Mouse (Mus musculus): Measurements from ENCODE around the gene Strbp. TPM values are rescaled to one million over a fixed set of nuclear protein-coding genes. Genes with fewer than 3 reads are reported as not detected.
"Not testable (repeated sequence)": the region's sequence is repeated elsewhere in the genome, so short reads cannot be mapped to it uniquely, and the experiment has no call there.

Strbp gene
- polyA plus RNA-seq, 1 experiment from 2014 or later: 30.2 TPM

DNA sequence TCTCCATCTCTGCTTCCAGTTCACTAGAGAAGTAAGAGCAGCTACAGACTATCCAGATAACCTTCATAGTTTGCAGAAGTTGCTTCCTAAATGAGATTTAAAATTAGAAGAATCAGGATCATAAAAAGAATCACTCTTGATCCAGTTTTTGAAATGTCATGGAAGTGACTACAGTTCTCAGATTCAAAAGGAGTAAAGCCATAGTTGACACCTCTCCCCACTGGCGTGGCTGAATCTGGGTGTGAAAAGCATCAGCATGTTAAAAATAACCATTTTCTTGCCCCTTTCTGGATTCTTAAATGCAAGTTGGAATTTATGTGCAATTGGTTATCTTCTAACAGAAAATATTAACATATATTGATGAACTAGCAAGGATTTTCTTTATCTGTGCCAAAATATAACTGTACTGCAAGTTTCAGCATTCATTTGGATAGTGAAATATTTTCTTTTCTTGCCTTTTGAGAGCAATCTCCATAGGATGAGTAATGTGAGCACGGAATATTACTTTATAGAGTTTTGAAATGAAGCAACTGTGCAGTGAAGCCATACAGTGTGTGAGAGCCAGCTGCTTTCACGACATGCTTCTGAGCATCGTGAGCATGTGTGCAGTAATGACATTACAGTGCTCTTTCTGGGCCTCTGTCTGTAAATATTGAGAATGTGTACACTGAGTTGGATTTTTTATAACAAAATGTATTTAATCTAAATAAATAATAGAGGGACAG lies 184.9 kb downstream of the Strbp start:
- Histone ChIP-seq H3K4me1 (ENCODE audit: control insufficient read depth in 2 of 2, insufficient read depth in 2 of 2, low read length in 2 of 2) (peaks cover 2 to 12% of the 10 kb centered on the region in 2 experiments; a peak in 3 of 4 replicates), H3K4me2 (ENCODE audit: low read length) (no peak overlapping the region), H3K4me3 (ENCODE audit: control insufficient read depth in 1 of 2, insufficient read depth in 1 of 2, low read depth in 1 of 2, low read length in 2 of 2) (no peak overlapping the region), H3K9ac (ENCODE audit: low read length) (no peak overlapping the region), H3K36me3 (ENCODE audit: control insufficient read depth, insufficient read depth, low read length) (peaks cover 18% of the 10 kb centered on the region), H3K27ac (replicated peaks in 1 of 2; ENCODE audit: control insufficient read depth in 1 of 2, insufficient read depth in 1 of 2, low read depth in 2 of 2, low read length in 2 of 2) (no peak overlapping the region), H3K9me3 (ENCODE audit: control insufficient read depth, low read length) (no peaks in the 10 kb centered on the region), H3K27me3 (ENCODE audit: control insufficient read depth, insufficient read depth, low read length) (no peaks in the 10 kb centered on the region)
- no peak for ATAC-seq (ENCODE audit: insufficient number of reproducible peaks, insufficient read depth, low FRiP score, low read depth)
- 91% methylated on average over 4 of the region's 4 CpGs for WGBS

DNA sequence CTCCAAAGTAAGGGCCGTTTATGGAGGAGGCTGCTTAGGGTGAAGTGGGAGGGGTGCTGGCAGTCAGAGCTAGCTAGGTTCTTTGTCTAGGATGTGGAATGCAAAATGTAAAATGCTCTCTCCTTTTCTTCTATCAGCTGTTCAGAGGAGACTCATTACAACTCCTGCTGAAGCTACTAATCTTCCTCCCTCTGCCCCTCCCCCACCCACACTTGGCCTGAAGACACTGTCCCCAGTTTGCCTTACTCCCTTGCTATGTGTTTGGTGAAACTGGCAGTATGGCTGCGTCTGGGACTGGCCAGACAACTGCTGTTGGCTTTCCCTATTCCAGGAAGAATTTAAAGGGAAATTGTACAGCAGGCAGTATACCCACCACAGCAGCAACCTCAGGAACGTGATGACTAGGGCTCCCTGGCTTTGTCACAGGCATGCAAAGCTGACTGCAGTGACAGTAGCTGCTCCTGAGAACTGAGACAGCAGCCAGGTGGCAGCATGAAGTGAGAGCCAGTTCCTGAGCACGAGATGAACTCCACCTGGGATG lies 186.7 kb downstream of the Strbp start:
- Histone ChIP-seq H3K27me3 (ENCODE audit: control insufficient read depth, insufficient read depth, low read length) (no peaks in the 10 kb centered on the region), H3K4me3 (ENCODE audit: control insufficient read depth in 1 of 2, insufficient read depth in 1 of 2, low read depth in 1 of 2, low read length in 2 of 2) (peak overlapping the region in 1 of 2 experiments; percentile 24; a peak in 1 of 4 replicates), H3K36me3 (ENCODE audit: control insufficient read depth, insufficient read depth, low read length) (peaks cover 23% of the 10 kb centered on the region), H3K4me2 (ENCODE audit: low read length) (no peak overlapping the region), H3K9me3 (ENCODE audit: control insufficient read depth, low read length) (no peaks in the 10 kb centered on the region), H3K27ac (replicated peaks in 1 of 2; ENCODE audit: control insufficient read depth in 1 of 2, insufficient read depth in 1 of 2, low read depth in 2 of 2, low read length in 2 of 2) (no peak overlapping the region), H3K4me1 (ENCODE audit: control insufficient read depth in 2 of 2, insufficient read depth in 2 of 2, low read length in 2 of 2) (peaks cover 2 to 12% of the 10 kb centered on the region in 2 experiments; a peak in 3 of 4 replicates), H3K9ac (ENCODE audit: low read length) (no peak overlapping the region)
- WGBS: 39% methylated on average over 4 of the region's 4 CpGs
- ATAC-seq (ENCODE audit: insufficient number of reproducible peaks, insufficient read depth, low FRiP score, low read depth): no peak; the same call in 1 of the 2 replicates

DNA sequence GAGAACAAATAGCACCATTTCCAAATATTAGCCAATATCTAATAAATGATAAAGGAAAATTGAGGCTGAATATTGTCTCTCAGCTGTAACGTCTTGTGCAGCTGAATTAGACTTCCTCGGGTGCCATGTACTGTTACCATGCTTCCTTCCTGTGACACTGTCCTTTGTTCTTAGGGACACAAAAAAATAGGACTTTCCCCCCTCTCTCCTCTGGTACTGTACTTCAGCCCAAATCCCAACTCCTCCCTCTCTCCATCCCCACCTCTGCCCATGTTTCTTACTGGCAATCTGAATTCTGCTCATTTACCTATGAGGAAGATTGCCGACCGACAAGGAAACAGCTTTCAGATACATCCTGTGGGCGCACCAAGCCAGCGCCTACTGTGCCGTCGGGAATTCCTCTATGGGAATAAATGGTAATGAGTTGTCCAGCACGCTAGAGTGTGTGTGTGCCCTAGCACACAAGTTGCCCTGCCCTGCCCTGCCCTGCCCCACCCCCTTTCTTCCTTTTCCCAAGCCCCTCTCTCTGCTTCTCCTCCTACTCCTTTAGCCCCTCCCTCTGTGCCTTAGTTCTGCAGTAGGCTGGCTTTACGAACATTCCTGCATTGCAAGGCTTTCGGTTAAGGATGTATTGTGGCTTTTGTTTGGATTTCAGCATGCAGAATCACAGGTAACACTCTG lies 187.5 kb downstream of the Strbp start, which contains the start of gene Gpr21:
Gene Gpr21 (plus strand): TSS at position 303 of the 681 bp plus-strand sequence.
- H3K27ac ChIP-seq (replicated peaks in 1 of 2; ENCODE audit: control insufficient read depth in 1 of 2, insufficient read depth in 1 of 2, low read depth in 2 of 2, low read length in 2 of 2): peak within 1 kb of the TSS; percentile 21 to 34; a peak in 2 of 4 replicates
- 21% methylated on average over 11 of the region's 11 CpGs for WGBS
- ATAC-seq (ENCODE audit: insufficient number of reproducible peaks, insufficient read depth, low FRiP score, low read depth): no peak; the same call in 1 of the 2 replicates

DNA sequence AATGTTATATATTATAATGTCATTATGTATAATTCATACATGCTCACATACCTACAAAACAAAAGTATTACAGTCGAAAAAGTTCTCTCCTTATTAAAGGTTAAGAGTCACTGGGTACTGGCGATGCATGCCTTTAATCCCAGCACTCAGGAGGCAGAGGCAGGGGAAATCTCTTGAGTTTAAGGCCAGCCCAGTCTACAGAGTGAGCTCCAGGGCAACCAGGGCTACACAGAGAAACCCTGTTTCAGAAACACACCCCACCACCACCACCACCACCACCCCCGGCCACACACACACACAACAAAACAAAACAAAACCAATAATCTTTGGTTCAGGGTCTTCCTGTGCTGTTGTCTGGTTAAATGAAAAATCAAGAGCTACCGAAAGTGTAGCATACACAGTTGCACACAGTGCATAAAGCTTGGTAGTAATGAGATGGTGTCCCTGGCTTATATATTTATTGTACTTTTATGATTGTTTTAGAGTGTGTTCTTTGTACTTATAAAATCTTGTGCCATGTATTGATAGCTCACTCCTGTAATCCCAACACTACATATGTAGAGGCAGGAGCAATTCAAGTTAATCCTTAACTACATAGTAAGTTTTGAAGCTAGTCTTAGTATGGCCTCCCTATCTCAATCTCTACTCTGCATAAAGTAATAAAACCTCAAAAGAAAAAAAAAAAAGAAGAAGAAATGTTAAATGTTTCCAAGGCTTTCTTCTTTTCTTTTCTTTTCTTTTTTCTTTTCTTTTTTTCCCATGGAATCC lies 192.3 kb downstream of the Strbp start:
- Histone ChIP-seq H3K4me1 (ENCODE audit: control insufficient read depth in 2 of 2, insufficient read depth in 2 of 2, low read length in 2 of 2) (peaks cover 0 to 5% of the 10 kb centered on the region in 2 experiments; a peak in 2 of 4 replicates), H3K27ac (replicated peaks in 1 of 2; ENCODE audit: control insufficient read depth in 1 of 2, insufficient read depth in 1 of 2, low read depth in 2 of 2, low read length in 2 of 2) (no peak overlapping the region), H3K4me2 (ENCODE audit: low read length) (no peak overlapping the region), H3K4me3 (ENCODE audit: control insufficient read depth in 1 of 2, insufficient read depth in 1 of 2, low read depth in 1 of 2, low read length in 2 of 2) (no peak overlapping the region), H3K36me3 (ENCODE audit: control insufficient read depth, insufficient read depth, low read length) (peaks cover 46% of the 10 kb centered on the region), H3K9me3 (ENCODE audit: control insufficient read depth, low read length) (no peaks in the 10 kb centered on the region), H3K27me3 (ENCODE audit: control insufficient read depth, insufficient read depth, low read length) (no peaks in the 10 kb centered on the region), H3K9ac (ENCODE audit: low read length) (no peak overlapping the region)
- no peak for ATAC-seq (ENCODE audit: insufficient number of reproducible peaks, insufficient read depth, low FRiP score, low read depth)
- WGBS: 88% methylated on average over 4 of the region's 4 CpGs

More for the DNA sequence above, 187.5 kb downstream of the Strbp start, which contains the start of gene Gpr21:
- peaks cover 27% of the 10 kb centered on the region for H3K36me3 ChIP-seq (ENCODE audit: control insufficient read depth, insufficient read depth, low read length)
- H3K27me3 ChIP-seq (ENCODE audit: control insufficient read depth, insufficient read depth, low read length): no peaks in the 10 kb centered on the region
- peak within 1 kb of the TSS; percentile 17 to 24 for H3K4me3 ChIP-seq (ENCODE audit: control insufficient read depth in 1 of 2, insufficient read depth in 1 of 2, low read depth in 1 of 2, low read length in 2 of 2)
- peak within 1 kb of the TSS; percentile 52 for H3K9ac ChIP-seq (ENCODE audit: low read length)
- peak within 1 kb of the TSS; percentile 56 for H3K4me2 ChIP-seq (ENCODE audit: low read length)
- H3K9me3 ChIP-seq (ENCODE audit: control insufficient read depth, low read length): no peaks in the 10 kb centered on the region
- peaks cover 2 to 12% of the 10 kb centered on the region in 2 experiments; a peak in 3 of 4 replicates for H3K4me1 ChIP-seq (ENCODE audit: control insufficient read depth in 2 of 2, insufficient read depth in 2 of 2, low read length in 2 of 2)

DNA sequence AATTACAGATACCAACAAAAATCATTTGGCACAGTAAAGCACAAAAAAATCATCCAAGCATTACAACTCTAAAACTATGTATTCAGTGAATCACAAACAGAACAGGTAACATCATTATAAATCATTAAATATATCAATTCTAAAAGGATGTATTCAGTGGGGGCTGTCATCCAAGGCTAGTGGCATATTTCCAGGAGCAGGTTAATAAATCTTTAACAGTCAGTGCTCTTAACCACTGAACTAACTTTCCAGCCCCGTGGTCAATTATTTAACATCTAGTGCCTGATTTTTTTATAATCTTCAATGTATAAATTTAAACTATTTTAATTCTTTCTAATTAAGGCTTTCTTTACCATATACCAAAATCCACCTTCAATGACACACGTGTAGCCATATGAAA lies 197.8 kb downstream of the Strbp start:
- not testable (repeated sequence) for H3K4me3 ChIP-seq (ENCODE audit: control insufficient read depth in 1 of 2, insufficient read depth in 1 of 2, low read depth in 1 of 2, low read length in 2 of 2); H3K9ac ChIP-seq (ENCODE audit: low read length); H3K4me1 ChIP-seq (ENCODE audit: control insufficient read depth in 2 of 2, insufficient read depth in 2 of 2, low read length in 2 of 2); H3K27ac ChIP-seq (replicated peaks in 1 of 2; ENCODE audit: control insufficient read depth in 1 of 2, insufficient read depth in 1 of 2, low read depth in 2 of 2, low read length in 2 of 2); H3K27me3 ChIP-seq (ENCODE audit: control insufficient read depth, insufficient read depth, low read length); ATAC-seq (ENCODE audit: insufficient number of reproducible peaks, insufficient read depth, low FRiP score, low read depth); H3K9me3 ChIP-seq (ENCODE audit: control insufficient read depth, low read length); H3K4me2 ChIP-seq (ENCODE audit: low read length)
- peaks cover 63% of the 10 kb centered on the region for H3K36me3 ChIP-seq (ENCODE audit: control insufficient read depth, insufficient read depth, low read length)
- WGBS: 96% methylated on average over 2 of the region's 2 CpGs

DNA sequence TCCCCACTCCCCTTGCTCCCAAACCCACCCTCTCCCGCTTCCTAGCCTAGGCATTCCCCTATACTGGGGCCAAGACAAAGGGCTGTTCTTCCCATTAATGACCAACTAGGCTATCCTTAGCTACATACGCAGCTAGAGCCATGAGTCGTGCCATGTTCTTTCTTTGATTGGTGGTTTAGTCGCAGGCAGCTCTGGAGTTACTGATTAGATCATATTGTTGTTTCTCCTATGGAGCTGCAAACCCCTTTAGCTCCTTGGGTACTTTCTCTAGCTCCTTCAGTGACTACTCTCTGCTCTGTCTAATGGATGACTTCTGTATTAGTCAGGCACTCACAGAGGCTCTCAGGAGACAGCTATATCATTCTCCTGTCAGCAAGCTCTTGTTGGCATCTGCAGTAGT lies 206.3 kb downstream of the Strbp start:
- no peak overlapping the region for H3K9ac ChIP-seq (ENCODE audit: low read length)
- no peak for ATAC-seq (ENCODE audit: insufficient number of reproducible peaks, insufficient read depth, low FRiP score, low read depth)

DNA sequence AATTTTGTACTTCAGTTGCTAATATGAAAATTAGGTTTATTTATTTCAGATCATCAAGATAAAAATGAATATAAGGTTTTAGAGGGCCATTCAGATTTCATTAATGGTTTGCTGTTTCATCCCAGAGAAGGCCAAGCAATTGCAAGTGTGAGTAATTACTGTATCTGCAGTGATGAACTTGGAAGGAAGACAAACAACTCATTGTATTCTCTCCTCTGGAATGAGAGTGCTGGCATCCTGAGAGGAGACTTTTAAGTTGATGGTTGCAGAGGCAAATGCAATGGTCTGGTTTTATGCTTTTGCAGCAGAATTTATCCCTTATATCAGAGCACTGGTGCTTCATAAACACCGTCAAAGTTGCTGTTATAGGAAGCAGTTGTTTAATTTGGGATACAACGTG lies 214.7 kb downstream of the Strbp start:
- Histone ChIP-seq H3K4me2 (ENCODE audit: low read length) (no peak overlapping the region), H3K4me3 (ENCODE audit: control insufficient read depth in 1 of 2, insufficient read depth in 1 of 2, low read depth in 1 of 2, low read length in 2 of 2) (no peak overlapping the region), H3K9ac (ENCODE audit: low read length) (no peak overlapping the region), H3K27ac (replicated peaks in 1 of 2; ENCODE audit: control insufficient read depth in 1 of 2, insufficient read depth in 1 of 2, low read depth in 2 of 2, low read length in 2 of 2) (no peak overlapping the region), H3K9me3 (ENCODE audit: control insufficient read depth, low read length) (no peaks in the 10 kb centered on the region), H3K36me3 (ENCODE audit: control insufficient read depth, insufficient read depth, low read length) (peaks cover 86% of the 10 kb centered on the region), H3K4me1 (ENCODE audit: control insufficient read depth in 2 of 2, insufficient read depth in 2 of 2, low read length in 2 of 2) (no peaks in the 10 kb centered on the region), H3K27me3 (ENCODE audit: control insufficient read depth, insufficient read depth, low read length) (no peaks in the 10 kb centered on the region)
- ATAC-seq (ENCODE audit: insufficient number of reproducible peaks, insufficient read depth, low FRiP score, low read depth): no peak
- WGBS: 91% methylated on average over 2 of the region's 2 CpGs

More for the DNA sequence above, 206.3 kb downstream of the Strbp start:
- H3K27me3 ChIP-seq (ENCODE audit: control insufficient read depth, insufficient read depth, low read length): no peaks in the 10 kb centered on the region
- H3K4me3 ChIP-seq (ENCODE audit: control insufficient read depth in 1 of 2, insufficient read depth in 1 of 2, low read depth in 1 of 2, low read length in 2 of 2): no peak overlapping the region
- H3K4me2 ChIP-seq (ENCODE audit: low read length): no peak overlapping the region
- H3K36me3 ChIP-seq (ENCODE audit: control insufficient read depth, insufficient read depth, low read length): peaks cover 73% of the 10 kb centered on the region
- 88% methylated on average over 4 of the region's 4 CpGs for WGBS
- H3K27ac ChIP-seq (replicated peaks in 1 of 2; ENCODE audit: control insufficient read depth in 1 of 2, insufficient read depth in 1 of 2, low read depth in 2 of 2, low read length in 2 of 2): no peak overlapping the region
- no peaks in the 10 kb centered on the region for H3K4me1 ChIP-seq (ENCODE audit: control insufficient read depth in 2 of 2, insufficient read depth in 2 of 2, low read length in 2 of 2)
- H3K9me3 ChIP-seq (ENCODE audit: control insufficient read depth, low read length): no peaks in the 10 kb centered on the region

Data from heart, embryonic 14.5 days (tissue).